Mouse (Mus musculus): ENCODE results near the gene Mal. TPM values are rescaled to one million over a fixed set of nuclear protein-coding genes. Genes with fewer than 3 reads are reported as not detected.

Gene Mal
- not detected for total RNA-seq (2023)

GRCm38 (mm10) chr2:127656086-127656720, at the start of gene Mal:
TSS of gene Mal (minus strand) at chr2:127656695.

GRCm38 (mm10) chr2:127586694-127587513, 69.6 kb downstream of the Mal start, which contains the start of the genes Zfp661 and Mrps5:
TSS of gene Zfp661 (minus strand) at chr2:127587094.
TSS of gene Mrps5 (plus strand) at chr2:127587222.

Other genes with a start within 250 kb of the Mal start
- gene Gpat2, start 231.5 kb downstream of the Mal start, total RNA-seq (2023), result 1.1 TPM
- 13.6 TPM for gene Fahd2a, start 212.1 kb downstream of the Mal start, total RNA-seq (2023)
- 0.41 TPM for gene Kcnip3, start 134.6 kb downstream of the Mal start, total RNA-seq (2023)
- gene Prom2, start 115.2 kb downstream of the Mal start, total RNA-seq (2023), result not detected
- 5.9 TPM for gene Zfp661, start 69.6 kb downstream of the Mal start, total RNA-seq (2023)
- gene Mrps5, start 69.5 kb downstream of the Mal start, total RNA-seq (2023), result 140 TPM
- not detected for gene Mall, start 73.2 kb upstream of the Mal start, total RNA-seq (2023)
- gene Nphp1, start 132.2 kb upstream of the Mal start, total RNA-seq (2023), result 0.41 TPM
- 12.4 TPM for gene Mtln, start 135.8 kb upstream of the Mal start, total RNA-seq (2023)
- 0.50 TPM for gene Bub1, start 175.2 kb upstream of the Mal start, total RNA-seq (2023)
- 4.2 TPM for gene Acoxl, start 182.2 kb upstream of the Mal start, total RNA-seq (2023)